Mouse (Mus musculus) left cerebral cortex, postnatal 25 days (tissue): ENCODE measurements around the gene Ptprz1. TPM values are rescaled to one million over a fixed set of nuclear protein-coding genes. Genes with fewer than 3 reads are reported as not detected.

Experiments
- DNase-seq, 2 experiments: peaks; one replicate each; pipeline ENCODE4 v3.0.0; 2022; ENCODE audit warnings: low spot score in 2 of 2, mixed read lengths in 1 of 2
- intact Hi-C: fragments of 180-260 bp; cut with DNase I; formaldehyde crosslinking; loops from one replicate; pipeline ENCODE4 v1.15.1; 2025
- total RNA-seq, 2 experiments: library from RNA; stranded (reverse); gene quantifications; 2 replicates each; pipeline ENCODE4 v1.2.3; 2021

Gene Ptprz1
- 100 to 1,000 TPM; 114 to 125 TPM for total RNA-seq

GRCm38 (mm10) chr6:22874781-22875613 lies at the start of gene Ptprz1:
Ptprz1 (plus strand) TSS chr6:22875502.
- intact Hi-C loops = loop anchor here (5.0 kb wide), 2 partner anchors 78 to 158 kb away; no protein-coding TSS in a partner anchor

GRCm38 (mm10) chr6:22833637-22834036 lies 41.7 kb upstream of the Ptprz1 start:
- intact Hi-C loops = loop anchor here (5.0 kb wide), 1 partner anchor 36 kb away; no protein-coding TSS in a partner anchor
- peak; percentile 10 to 53 for DNase-seq

More at GRCm38 (mm10) chr6:22874781-22875613, at the start of gene Ptprz1:
- DNase-seq = peak; percentile 54 to 67

- intact Hi-C loops = loop anchor here (5.0 kb wide), 1 partner anchor 37 kb away; no protein-coding TSS in a partner anchor
- peak; percentile 10 to 38 for DNase-seq
Observed at GRCm38 (mm10) chr6:22834100-22834970, 41.0 kb upstream of the Ptprz1 start.

- intact Hi-C loops = loop anchor here (5.0 kb wide), 2 partner anchors 79 to 159 kb away; no protein-coding TSS in a partner anchor
Observed at GRCm38 (mm10) chr6:22875614-22876541, 576 bp downstream of the Ptprz1 start.

GRCm38 (mm10) chr6:22887978-22888377 lies 12.7 kb downstream of the Ptprz1 start:
- peak in 1 of 2 experiments; percentile 33 for DNase-seq
- intact Hi-C loops = no loop called here

More at GRCm38 (mm10) chr6:22875614-22876541, 576 bp downstream of the Ptprz1 start:
- DNase-seq = peak; percentile 34 to 37

GRCm38 (mm10) chr6:22889333-22889732 lies 14.0 kb downstream of the Ptprz1 start:
- DNase-seq = no peak
- intact Hi-C loops = no loop called here

- no peak for DNase-seq
- intact Hi-C loops = no loop called here
Observed at GRCm38 (mm10) chr6:22901983-22902382, 26.7 kb downstream of the Ptprz1 start.

- intact Hi-C loops = no loop called here
Observed at GRCm38 (mm10) chr6:22908510-22909256, 33.4 kb downstream of the Ptprz1 start.

GRCm38 (mm10) chr6:22909257-22909907 lies 34.1 kb downstream of the Ptprz1 start:
- intact Hi-C loops = no loop called here
- DNase-seq = peak in 1 of 2 experiments; percentile 32

More at GRCm38 (mm10) chr6:22908510-22909256, 33.4 kb downstream of the Ptprz1 start:
- DNase-seq = no peak

GRCm38 (mm10) chr6:22909908-22910260 lies 34.6 kb downstream of the Ptprz1 start:
- intact Hi-C loops = no loop called here
- DNase-seq = no peak

GRCm38 (mm10) chr6:22922880-22923279 lies 47.6 kb downstream of the Ptprz1 start:
- no peak for DNase-seq
- intact Hi-C loops = no loop called here

GRCm38 (mm10) chr6:22932768-22933265 lies 57.5 kb downstream of the Ptprz1 start:
- intact Hi-C loops = no loop called here
- DNase-seq = no peak

- DNase-seq = no peak
- intact Hi-C loops = no loop called here
Observed at GRCm38 (mm10) chr6:22937126-22937525, 61.8 kb downstream of the Ptprz1 start.

- DNase-seq = no peak
- intact Hi-C loops = no loop called here
Observed at GRCm38 (mm10) chr6:22937526-22937925, 62.2 kb downstream of the Ptprz1 start.

- intact Hi-C loops = no loop called here
- DNase-seq = no peak
Observed at GRCm38 (mm10) chr6:22944191-22944590, 68.9 kb downstream of the Ptprz1 start.

GRCm38 (mm10) chr6:22963374-22963773 lies 88.1 kb downstream of the Ptprz1 start:
- DNase-seq = no peak
- intact Hi-C loops = no loop called here

GRCm38 (mm10) chr6:22968073-22968472 lies 92.8 kb downstream of the Ptprz1 start:
- intact Hi-C loops = no loop called here
- no peak for DNase-seq
